In the genomic region with DNA sequence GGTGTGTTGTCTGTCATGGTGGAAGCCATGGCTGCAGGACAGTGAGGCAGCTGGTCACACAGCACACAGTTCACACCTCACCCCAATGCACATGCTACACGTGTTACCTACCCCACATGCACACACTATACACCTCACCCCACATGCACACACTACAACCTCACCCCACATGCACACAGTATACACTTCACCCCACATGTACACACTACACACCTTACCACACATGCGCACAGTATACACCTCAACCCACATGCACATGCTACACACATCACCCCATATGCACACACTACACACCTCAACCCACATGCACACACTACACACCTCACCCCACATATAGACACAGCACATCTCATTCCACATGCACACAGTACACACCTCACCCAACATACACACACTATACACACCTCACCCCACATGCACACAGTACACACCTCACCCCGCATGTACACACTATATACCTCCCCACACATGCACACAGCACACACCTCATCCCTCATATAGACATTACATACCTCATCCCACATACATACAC, we compare ENCODE assay signal across 12 mouse cellular contexts.
DNase-seq lines count a peak whose midpoint lies in the region; ATAC-seq lines count a peak whose summit lies in the region.
"Had no signal": no experiment of that assay in that cellular context is flagged by ENCODE, and none has a peak within 500 bp of the region (broad histone marks: within the 10 kb centered on the region; RNA-seq: fewer than 3 reads in every experiment).

No protein-coding gene starts in this region.

- peaks cover 82% of the 10 kb centered on the region for H3K27me3 ChIP-seq in megakaryocyte, embryonic 14.5 days (replicated peaks)
- H3K27me3 ChIP-seq in hindbrain, embryonic 15.5 days, result peaks cover 6% of the 10 kb centered on the region; the same call in 1 of the 2 replicates
- no peaks in the 10 kb centered on the region for H3K27me3 ChIP-seq in stomach, embryonic 15.5 days (replicated peaks)
- H3K27me3 ChIP-seq: CH12.LX had no signal

- no peak for ATAC-seq in megakaryocyte, adult 5-6 weeks (ENCODE audit: poor library complexity, severe bottlenecking)
- ATAC-seq in erythroblast, adult 5-6 weeks (replicated peaks; ENCODE audit: low FRiP score, poor library complexity, severe bottlenecking), result 0 out of 2 replicates have a peak, but pooled peaks have one; percentile 19
- ATAC-seq in hindbrain, embryonic 15.5 days (ENCODE audit: low FRiP score, low read depth), result peak; percentile 31
- ATAC-seq in stomach, embryonic 15.5 days (ENCODE audit: insufficient read depth, low FRiP score, low read depth), result peak; percentile 13; the same call in 1 of the 2 replicates

- no peak for DNase-seq in thymus, postnatal 4 days
- DNase-seq in adrenal gland, postnatal 36 days, result no peak
- DNase-seq: heart, adult 18-20 months; heart, postnatal 36 days; kidney, postnatal 36 days; lung, adult 2 months had no signal

- peaks cover 61% of the 10 kb centered on the region for H3K9me3 ChIP-seq in megakaryocyte, embryonic 14.5 days
- no peaks in the 10 kb centered on the region for H3K9me3 ChIP-seq in hindbrain, embryonic 15.5 days
- H3K9me3 ChIP-seq in stomach, embryonic 15.5 days, result no peaks in the 10 kb centered on the region

- H3K4me2 ChIP-seq in hindbrain, embryonic 15.5 days, result no peak overlapping the region
- H3K4me2 ChIP-seq in stomach, embryonic 15.5 days, result no peak overlapping the region

- H3K4me1 ChIP-seq in megakaryocyte, embryonic 14.5 days, result peaks cover 19% of the 10 kb centered on the region; the same call in 1 of the 2 replicates
- peaks cover 12% of the 10 kb centered on the region for H3K4me1 ChIP-seq in hindbrain, embryonic 15.5 days (replicated peaks)
- H3K4me1 ChIP-seq in stomach, embryonic 15.5 days, result peaks cover 13% of the 10 kb centered on the region

- 100% methylated on average over 3 of the region's 3 CpGs for WGBS in hindbrain, embryonic 15.5 days
- 92% methylated on average over 3 of the region's 3 CpGs for WGBS in stomach, embryonic 15.5 days

- no peak overlapping the region for H3K9ac ChIP-seq in hindbrain, embryonic 15.5 days
- no peak overlapping the region for H3K9ac ChIP-seq in stomach, embryonic 15.5 days

- peak overlapping the region; percentile 69 for H3K4me3 ChIP-seq in megakaryocyte, embryonic 14.5 days (replicated peaks)
- H3K4me3 ChIP-seq in hindbrain, embryonic 15.5 days, result no peak overlapping the region
- no peak overlapping the region for H3K4me3 ChIP-seq in stomach, embryonic 15.5 days (replicated peaks)

- no peak overlapping the region for H3K27ac ChIP-seq in hindbrain, embryonic 15.5 days (replicated peaks)
- H3K27ac ChIP-seq in stomach, embryonic 15.5 days, result no peak overlapping the region

- no peaks in the 10 kb centered on the region for H3K36me3 ChIP-seq in megakaryocyte, embryonic 14.5 days (replicated peaks; ENCODE audit: low read length)
- H3K36me3 ChIP-seq in hindbrain, embryonic 15.5 days, result no peaks in the 10 kb centered on the region
- no peaks in the 10 kb centered on the region for H3K36me3 ChIP-seq in stomach, embryonic 15.5 days
